9 mouse cellular contexts compared by ENCODE assay signal in the genomic region with DNA sequence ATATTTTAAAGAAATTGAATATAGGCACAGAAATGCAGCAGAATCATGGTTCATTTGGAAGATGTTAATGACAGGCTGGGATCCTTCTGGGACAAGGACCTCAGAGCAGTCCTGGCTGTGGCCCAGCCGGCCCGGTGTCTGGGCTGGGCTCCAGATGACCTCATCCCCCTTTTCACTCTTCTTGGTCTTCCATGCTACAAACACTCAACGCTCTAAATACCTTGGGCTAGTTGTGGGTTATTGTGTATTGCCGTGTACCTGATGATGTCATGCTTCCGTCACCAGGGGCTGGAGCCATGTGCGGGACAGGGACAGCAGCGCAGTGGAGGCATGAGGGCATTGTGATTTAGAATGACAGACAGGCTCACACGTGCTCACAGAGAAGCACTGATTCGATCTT. TPM values are rescaled to one million over a fixed set of nuclear protein-coding genes. Genes with fewer than 3 reads are reported as not detected.
DNase-seq lines count a peak whose midpoint lies in the region; ATAC-seq and TF ChIP-seq lines count a peak whose summit lies in the region.
"Had no signal": no experiment of that assay in that cellular context is flagged by ENCODE, and none has a peak within 500 bp of the region (broad histone marks: within the 10 kb centered on the region; RNA-seq: fewer than 3 reads in every experiment).

No protein-coding gene starts in this region.

- H3K9me3 ChIP-seq in forebrain, postnatal 0 days (ENCODE audit: low read length), result no peaks in the 10 kb centered on the region
- H3K9me3 ChIP-seq in forebrain, embryonic 10.5 days, result no peaks in the 10 kb centered on the region
- no peaks in the 10 kb centered on the region for H3K9me3 ChIP-seq in heart, embryonic 15.5 days (replicated peaks)
- H3K9me3 ChIP-seq: midbrain, embryonic 12.5 days had no signal

- no peak overlapping the region for H3K4me3 ChIP-seq in forebrain, postnatal 0 days (ENCODE audit: low read depth, low read length)
- no peak overlapping the region for H3K4me3 ChIP-seq in forebrain, embryonic 10.5 days
- no peak overlapping the region for H3K4me3 ChIP-seq in heart, embryonic 15.5 days
- H3K4me3 ChIP-seq: midbrain, embryonic 12.5 days had no signal

- no peak for ATAC-seq in forebrain, postnatal 0 days
- ATAC-seq in heart, embryonic 15.5 days (replicated peaks; ENCODE audit: insufficient number of reproducible peaks, insufficient read depth, low FRiP score, low read depth), result peak; percentile 74; the same call in 1 of the 2 replicates

- H3K9ac ChIP-seq in forebrain, postnatal 0 days, result 0 out of 2 replicates have a peak overlapping the region, but pooled peaks have one; percentile 2
- no peak overlapping the region for H3K9ac ChIP-seq in heart, embryonic 15.5 days
- H3K9ac ChIP-seq: midbrain, embryonic 12.5 days had no signal

- peak; percentile 19 for DNase-seq in forebrain, postnatal 0 days
- no peak for DNase-seq in forebrain, embryonic 10.5 days (ENCODE audit: extremely low spot score, low spot score)
- DNase-seq in testis, postnatal 10 days (ENCODE audit: low spot score), result peak; percentile 63
- DNase-seq in testis, postnatal 14 days (ENCODE audit: low spot score), result no peak
- DNase-seq in skeletal muscle tissue, adult 2 months (ENCODE audit: low read depth, low spot score), result peak; percentile 65
- DNase-seq in spleen, postnatal 36 days (ENCODE audit: low spot score in 2 of 2), result no peak
- no peak for DNase-seq in ovary, adult 18-20 months (ENCODE audit: low spot score)

- no peaks in the 10 kb centered on the region for H3K4me1 ChIP-seq in forebrain, postnatal 0 days (ENCODE audit: insufficient read depth)
- H3K4me1 ChIP-seq in forebrain, embryonic 10.5 days, result no peaks in the 10 kb centered on the region
- peaks cover 14% of the 10 kb centered on the region for H3K4me1 ChIP-seq in heart, embryonic 15.5 days (replicated peaks)
- H3K4me1 ChIP-seq: midbrain, embryonic 12.5 days had no signal

- no peak overlapping the region for H3K4me2 ChIP-seq in forebrain, postnatal 0 days (ENCODE audit: low read depth)
- H3K4me2 ChIP-seq in heart, embryonic 15.5 days, result no peak overlapping the region
- H3K4me2 ChIP-seq: midbrain, embryonic 12.5 days had no signal

- H3K36me3 ChIP-seq in forebrain, postnatal 0 days (ENCODE audit: insufficient read depth), result peaks cover 81% of the 10 kb centered on the region
- H3K36me3 ChIP-seq in forebrain, embryonic 10.5 days (replicated peaks), result peaks cover 84% of the 10 kb centered on the region
- H3K36me3 ChIP-seq in heart, embryonic 15.5 days, result peaks cover 71% of the 10 kb centered on the region

- 0 out of 2 replicates have a peak overlapping the region, but pooled peaks have one; percentile 9 for H3K27ac ChIP-seq in forebrain, postnatal 0 days (ENCODE audit: low read depth, low read length)
- H3K27ac ChIP-seq in forebrain, embryonic 10.5 days, result no peak overlapping the region
- H3K27ac ChIP-seq in heart, embryonic 15.5 days, result peak overlapping the region; percentile 66
- H3K27ac ChIP-seq: midbrain, embryonic 12.5 days had no signal

- WGBS in forebrain, postnatal 0 days, result 28% methylated on average over 9 of the region's 9 CpGs
- WGBS in forebrain, embryonic 10.5 days, result 89% methylated on average over 9 of the region's 9 CpGs
- 42% methylated on average over 9 of the region's 9 CpGs for WGBS in heart, embryonic 15.5 days

- no peaks in the 10 kb centered on the region for H3K27me3 ChIP-seq in forebrain, postnatal 0 days (ENCODE audit: insufficient read depth, low read length)
- no peaks in the 10 kb centered on the region for H3K27me3 ChIP-seq in forebrain, embryonic 10.5 days (ENCODE audit: poor library complexity, severe bottlenecking)
- no peaks in the 10 kb centered on the region for H3K27me3 ChIP-seq in heart, embryonic 15.5 days
- H3K27me3 ChIP-seq: midbrain, embryonic 12.5 days had no signal

- no peak for TF ChIP-seq CTCF in forebrain, postnatal 0 days (IDR thresholded peaks at IDR 0.05; ENCODE audit: low read depth)

RNA-seq across cellular contexts. Expression of a gene that starts 47.1 kb away (rescaled TPM):
- total RNA-seq in forebrain, postnatal 0 days (2014; rRNA removed), result 36.8 and 43.0 TPM in 2 replicates
- polyA plus RNA-seq in forebrain, postnatal 0 days (2015; fragmentation: Nextera tagmentation; extraction: Ambion mirVana), result 52.0 and 77.1 TPM in 2 replicates
- polyA plus RNA-seq in forebrain, embryonic 10.5 days (2016; fragmentation: Nextera tagmentation; extraction: Ambion mirVana), result 181 and 205 TPM in 2 replicates
- 56.6 and 70.7 TPM in 2 replicates for polyA plus RNA-seq in heart, embryonic 15.5 days (2015; fragmentation: Nextera tagmentation; extraction: Ambion mirVana)

RNA-seq across cellular contexts. Expression of a gene that starts 47.3 kb away (rescaled TPM):
- total RNA-seq in forebrain, postnatal 0 days (2014; rRNA removed), result 132 and 156 TPM in 2 replicates
- 98.6 and 117 TPM in 2 replicates for polyA plus RNA-seq in forebrain, postnatal 0 days (2015; fragmentation: Nextera tagmentation; extraction: Ambion mirVana)
- 186 and 200 TPM in 2 replicates for polyA plus RNA-seq in forebrain, embryonic 10.5 days (2016; fragmentation: Nextera tagmentation; extraction: Ambion mirVana)
- 83.5 and 92.4 TPM in 2 replicates for polyA plus RNA-seq in heart, embryonic 15.5 days (2015; fragmentation: Nextera tagmentation; extraction: Ambion mirVana)

Comparison
In these comparisons a context has a peak if more than half of its experiments do, and no peak if none do; other contexts are left out.
1. DNase-seq: peak in forebrain, postnatal 0 days (single experiment), testis, postnatal 10 days (single experiment) and skeletal muscle tissue, adult 2 months (single experiment); none in forebrain, embryonic 10.5 days (single experiment), testis, postnatal 14 days (single experiment), spleen, postnatal 36 days (0 of 2) and ovary, adult 18-20 months (single experiment).